Mouse (Mus musculus) heart, postnatal 25 days (tissue): ENCODE results near the gene Tunar. TPM values are rescaled to one million over a fixed set of nuclear protein-coding genes. Genes with fewer than 3 reads are reported as not detected.

Experiments
- DNase-seq: peaks from one replicate; pipeline ENCODE4 v3.0.0; 2022; ENCODE audit warnings: low spot score
- intact Hi-C: fragments of 180-260 bp; cut with DNase I; formaldehyde crosslinking; loops from one replicate; pipeline ENCODE4 v1.15.1; 2025
- total RNA-seq, 2 experiments: library from RNA; stranded (reverse); gene quantifications; 2 replicates each; pipeline ENCODE4 v1.2.3; 2021

The Tunar gene
- total RNA-seq, 2 experiments from 2014 or later: not detected

- intact Hi-C loops: no loop called here
- DNase-seq: no peak
These were observed 49.1 kb downstream of the Tunar start for GRCm38 (mm10) chr12:105382733-105383132.

GRCm38 (mm10) chr12:105394671-105395070 lies 61.0 kb downstream of the Tunar start:
- intact Hi-C loops: no loop called here
- DNase-seq: no peak

DNA sequence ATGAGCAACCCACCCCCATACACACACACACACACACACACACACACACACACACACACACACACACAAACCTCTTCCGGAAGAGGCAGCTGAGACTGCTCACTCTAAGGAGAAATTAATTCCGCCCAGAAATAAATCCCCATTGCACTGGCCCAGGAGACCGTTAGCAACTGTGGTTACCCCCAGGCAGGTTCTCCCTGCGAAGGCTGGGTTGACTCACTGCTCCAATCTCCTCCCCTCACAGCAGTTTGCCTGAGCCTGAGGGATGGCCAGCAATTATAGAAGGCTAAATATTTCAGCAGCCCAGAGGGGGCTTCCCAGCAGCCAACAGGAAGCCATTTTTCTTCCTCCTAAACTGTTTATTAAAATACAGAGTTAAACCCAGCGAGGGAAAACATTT lies 64.5 kb downstream of the Tunar start:
- DNase-seq: no peak
- intact Hi-C loops: no loop called here

- intact Hi-C loops: no loop called here
These were observed 70.1 kb downstream of the Tunar start for GRCm38 (mm10) chr12:105403742-105404141.

GRCm38 (mm10) chr12:105406008-105406407 lies 72.3 kb downstream of the Tunar start:
- intact Hi-C loops: no loop called here

More at GRCm38 (mm10) chr12:105403742-105404141, 70.1 kb downstream of the Tunar start:
- no peak for DNase-seq

GRCm38 (mm10) chr12:105413909-105414308 lies 80.2 kb downstream of the Tunar start:
- intact Hi-C loops: no loop called here
- no peak for DNase-seq

More at GRCm38 (mm10) chr12:105406008-105406407, 72.3 kb downstream of the Tunar start:
- DNase-seq: no peak

GRCm38 (mm10) chr12:105420476-105420875 lies 86.8 kb downstream of the Tunar start:
- no peak for DNase-seq

GRCm38 (mm10) chr12:105426541-105426940 lies 92.9 kb downstream of the Tunar start:
- intact Hi-C loops: loop anchor here (2.0 to 5.0 kb wide), 2 partner anchors 354 to 376 kb away; no protein-coding TSS in a partner anchor
- no peak for DNase-seq

More at GRCm38 (mm10) chr12:105420476-105420875, 86.8 kb downstream of the Tunar start:
- intact Hi-C loops: no loop called here

DNA sequence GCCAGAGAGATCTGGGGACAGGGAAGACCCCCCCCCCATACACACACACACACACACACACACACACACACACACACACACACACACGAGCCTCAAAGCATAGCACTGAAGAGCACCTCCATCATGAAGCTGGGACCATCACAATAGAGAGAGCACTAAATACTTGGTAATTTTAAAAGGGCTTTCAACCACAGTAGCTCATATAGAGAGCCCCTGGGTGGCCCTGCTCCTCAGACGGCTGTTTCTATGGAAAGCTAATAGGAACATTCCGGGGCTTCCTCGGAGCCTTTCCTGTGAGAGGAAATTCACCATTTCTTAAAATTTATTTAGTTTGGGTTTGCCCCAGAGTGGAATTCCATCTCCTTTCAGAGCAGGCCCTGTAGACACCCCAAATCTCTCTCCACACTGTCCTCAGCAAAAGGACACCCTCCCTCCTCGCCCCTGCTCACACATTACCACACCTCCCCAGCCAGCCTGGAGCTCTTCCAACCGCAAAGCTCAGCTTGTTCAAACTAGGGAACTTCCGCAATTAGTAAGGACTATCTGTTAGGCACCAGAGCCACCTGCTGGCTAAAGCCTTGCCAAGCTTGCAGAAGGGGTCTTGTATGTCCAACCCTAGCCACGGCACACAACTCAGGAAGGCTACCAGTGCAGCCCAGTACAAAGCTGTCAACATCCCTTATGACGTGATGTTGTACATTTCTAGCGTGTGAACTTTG lies 93.5 kb downstream of the Tunar start:
- intact Hi-C loops: loop anchor here (2.0 to 5.0 kb wide), 2 partner anchors 355 to 376 kb away; no protein-coding TSS in a partner anchor
- peak; percentile 33 for DNase-seq

- no peak for DNase-seq
- intact Hi-C loops: no loop called here
These were observed 98.2 kb downstream of the Tunar start for GRCm38 (mm10) chr12:105431872-105432271.

- intact Hi-C loops: no loop called here
These were observed 99.1 kb downstream of the Tunar start for GRCm38 (mm10) chr12:105432807-105433206.

More at GRCm38 (mm10) chr12:105432807-105433206, 99.1 kb downstream of the Tunar start:
- no peak for DNase-seq

Other genes starting within 250 kb of the Tunar start
- gene Tcl1b2, start 187.9 kb upstream of the Tunar start, total RNA-seq: not detected
- gene Tcl1b1, start 174.2 kb upstream of the Tunar start, total RNA-seq: not detected
- gene Tcl1b5, start 157.5 kb upstream of the Tunar start, total RNA-seq: not detected
- gene Tcl1b3, start 142.8 kb upstream of the Tunar start, total RNA-seq: not detected
- not detected for gene Tcl1b4, start 131.9 kb upstream of the Tunar start, total RNA-seq
- gene Tcl1, start 111.1 kb upstream of the Tunar start, total RNA-seq: not detected
- gene D430019H16Rik, start 120.0 kb downstream of the Tunar start, total RNA-seq: under 1 TPM; 0.22 to 0.34 TPM
- under 1 TPM; 0.59 to 0.88 TPM for gene Bdkrb2, start 229.4 kb downstream of the Tunar start, total RNA-seq